Mouse (Mus musculus) heart, postnatal 0 days (tissue): Measurements from ENCODE around the gene Ccl1.

ENCODE experiments used
- CTCF ChIP-seq: IDR thresholded peaks from 2 replicates; pipeline ENCODE4 v1.5.1; 2016; ENCODE audit warnings: antibody characterized with exemption, control low read depth, low read depth
- EP300 ChIP-seq: IDR thresholded peaks from 2 replicates; pipeline ENCODE4 v1.6.1; 2016; ENCODE audit warnings: antibody characterized with exemption, low read depth

GRCm38 (mm10) chr11:82194980-82195379 is 110.5 kb downstream of the Ccl1 start:
- TF ChIP-seq CTCF (no peak), EP300 (no peak)
